Mouse (Mus musculus): ENCODE results near the gene Grsf1.

Gene Grsf1

GRCm38 (mm10) chr5:88630883-88631282 is 45.1 kb downstream of the Grsf1 start:
- peak; percentile 36 for DNase-seq (ENCODE audit: low spot score)

- no peak for DNase-seq (ENCODE audit: low spot score)
Measured at GRCm38 (mm10) chr5:88629987-88630386, 46.0 kb downstream of the Grsf1 start.

GRCm38 (mm10) chr5:88629125-88629524 is 46.8 kb downstream of the Grsf1 start:
- DNase-seq (ENCODE audit: low spot score) = no peak

DNA sequence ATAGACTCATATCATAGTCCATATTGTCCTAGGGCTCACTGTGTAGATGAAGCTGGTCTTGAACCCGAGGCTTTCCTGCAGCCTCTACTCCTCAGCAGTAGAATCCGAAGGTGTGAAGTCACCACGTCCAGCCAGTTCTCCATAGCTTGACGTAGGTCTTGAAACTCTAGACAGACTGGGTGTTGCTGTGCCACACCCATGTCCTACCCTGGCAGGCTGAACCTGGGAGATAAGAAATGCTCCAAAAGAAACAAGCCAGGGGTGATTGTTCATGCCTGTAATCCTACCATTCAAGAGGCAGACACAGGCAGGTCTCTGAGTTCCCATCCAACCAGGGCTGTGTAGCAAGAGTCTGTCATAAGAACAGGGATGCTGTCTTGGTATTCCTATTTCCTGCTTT is 48.4 kb downstream of the Grsf1 start:
- no peak for DNase-seq (ENCODE audit: low spot score)

- no peak for DNase-seq (ENCODE audit: low spot score)
Measured at GRCm38 (mm10) chr5:88616988-88617387, 59.0 kb downstream of the Grsf1 start.

GRCm38 (mm10) chr5:88614129-88614528 is 61.8 kb downstream of the Grsf1 start:
- DNase-seq (ENCODE audit: low spot score) = no peak
